Comparison of ENCODE assay signal across 9 mouse cellular contexts in genomic region chr16:91935108-91935507, GRCm38 (mm10).
A peak's percentile ranks its signal among the peaks of the same experiment; 100 is the strongest.
DNase-seq lines count a peak whose midpoint lies in the region; ATAC-seq and TF ChIP-seq lines count a peak whose summit lies in the region.
"Had no signal": no experiment of that assay in that cellular context is flagged by ENCODE, and none has a peak within 500 bp of the region (broad histone marks: within the 10 kb centered on the region; RNA-seq: fewer than 3 reads in every experiment).

No protein-coding gene starts in this region.

- DNase-seq in cerebellum, postnatal 10 days: peak; percentile 69 to 70
- no peak for DNase-seq in cerebellum, adult 8-10 months
- DNase-seq in midbrain, embryonic 10.5 days (ENCODE audit: low spot score): peak; percentile 44
- DNase-seq in kidney, postnatal 14 days: peak; percentile 79
- DNase-seq in natural killer cell, adult 2 months (ENCODE audit: low spot score in 2 of 2): peak; percentile 40 to 69

- no peaks in the 10 kb centered on the region for H3K9me3 ChIP-seq in midbrain, embryonic 10.5 days (replicated peaks)
- no peaks in the 10 kb centered on the region for H3K9me3 ChIP-seq in midbrain, embryonic 13.5 days
- H3K9me3 ChIP-seq: hindbrain, embryonic 15.5 days had no signal

- TF ChIP-seq POLR2A in bone marrow, adult 2 months (IDR thresholded peaks at IDR 0.05; ENCODE audit: borderline replicate concordance, control insufficient read depth, low read depth, low read length): no peak

- H3K36me3 ChIP-seq in midbrain, embryonic 10.5 days: no peaks in the 10 kb centered on the region
- H3K36me3 ChIP-seq in midbrain, embryonic 13.5 days: no peaks in the 10 kb centered on the region
- H3K36me3 ChIP-seq: hindbrain, embryonic 15.5 days had no signal

- no peak overlapping the region for H3K4me2 ChIP-seq in midbrain, embryonic 13.5 days (replicated peaks)
- H3K4me2 ChIP-seq: hindbrain, embryonic 15.5 days had no signal

- peak; percentile 70 for TF ChIP-seq CTCF in bone marrow, adult 2 months (IDR thresholded peaks at IDR 0.05; ENCODE audit: control insufficient read depth, insufficient read depth, low read length)

- peaks cover 15% of the 10 kb centered on the region for H3K4me1 ChIP-seq in midbrain, embryonic 10.5 days
- peaks cover 8% of the 10 kb centered on the region for H3K4me1 ChIP-seq in midbrain, embryonic 13.5 days (replicated peaks)
- H3K4me1 ChIP-seq in bone marrow, adult 2 months (ENCODE audit: control insufficient read depth, insufficient read depth, low read length): no peaks in the 10 kb centered on the region; the same call in 1 of the 2 replicates

- WGBS in midbrain, embryonic 10.5 days: 45% methylated on average over 8 of the region's 8 CpGs
- 38% methylated on average over 8 of the region's 8 CpGs for WGBS in midbrain, embryonic 13.5 days
- 62% methylated on average over 8 of the region's 8 CpGs for WGBS in bone marrow, adult 2 months

- H3K9ac ChIP-seq in midbrain, embryonic 13.5 days (replicated peaks): no peak overlapping the region
- H3K9ac ChIP-seq: hindbrain, embryonic 15.5 days had no signal

- no peaks in the 10 kb centered on the region for H3K27me3 ChIP-seq in midbrain, embryonic 10.5 days (ENCODE audit: low read depth, poor library complexity, severe bottlenecking)
- H3K27me3 ChIP-seq in midbrain, embryonic 13.5 days: no peaks in the 10 kb centered on the region
- H3K27me3 ChIP-seq: hindbrain, embryonic 15.5 days had no signal

- ATAC-seq in midbrain, embryonic 13.5 days: no peak
- ATAC-seq in inflammation-experienced regulatory T-cells, adult 6 months: no peak

- no peak overlapping the region for H3K27ac ChIP-seq in midbrain, embryonic 10.5 days (replicated peaks)
- H3K27ac ChIP-seq in midbrain, embryonic 13.5 days: no peak overlapping the region
- H3K27ac ChIP-seq in bone marrow, adult 2 months (ENCODE audit: control insufficient read depth, insufficient read depth, low read depth, low read length, poor library complexity): no peak overlapping the region
- H3K27ac ChIP-seq: hindbrain, embryonic 15.5 days had no signal

- no peak overlapping the region for H3K4me3 ChIP-seq in midbrain, embryonic 10.5 days
- H3K4me3 ChIP-seq in midbrain, embryonic 13.5 days (replicated peaks): no peak overlapping the region
- no peak overlapping the region for H3K4me3 ChIP-seq in bone marrow, adult 2 months (replicated peaks; ENCODE audit: control insufficient read depth, low read depth, low read length)
- H3K4me3 ChIP-seq: hindbrain, embryonic 15.5 days had no signal
